Mouse (Mus musculus) frontal cortex, adult 2 months (tissue): ENCODE results near the gene Zbtb17. TPM values are rescaled to one million over a fixed set of nuclear protein-coding genes. Genes with fewer than 3 reads are reported as not detected.

ENCODE experiments used
- DNase-seq, 2 experiments: peaks; one replicate each; pipeline ENCODE4 v3.0.0; 2022; ENCODE audit warnings: low spot score in 1 of 2; ENCODE audit errors: extremely low spot score in 1 of 2
- polyA plus RNA-seq: library from polyadenylated mRNA; depleted of rRNA; stranded (reverse); fragments of >200 nt; gene quantifications from 2 replicates; pipeline ENCODE4 v1.2.3, GENCODE M21; 2012

Zbtb17 gene
- polyA plus RNA-seq, 1 experiment: 42.7 TPM

GRCm38 (mm10) chr4:141425484-141426479 is 18.7 kb upstream of the Zbtb17 start:
- peak; percentile 72 to 84 for DNase-seq

GRCm38 (mm10) chr4:141426796-141427745 is 17.4 kb upstream of the Zbtb17 start:
- no peak for DNase-seq

GRCm38 (mm10) chr4:141427921-141428320 is 16.5 kb upstream of the Zbtb17 start:
- DNase-seq: no peak

GRCm38 (mm10) chr4:141429381-141429780 is 15.1 kb upstream of the Zbtb17 start:
- no peak for DNase-seq

GRCm38 (mm10) chr4:141429847-141430246 is 14.6 kb upstream of the Zbtb17 start:
- DNase-seq: peak in 1 of 2 experiments; percentile 47

GRCm38 (mm10) chr4:141430997-141431396 is 13.5 kb upstream of the Zbtb17 start:
- DNase-seq: peak in 1 of 2 experiments; percentile 85

- no peak for DNase-seq
Observed at GRCm38 (mm10) chr4:141432666-141433065, 11.8 kb upstream of the Zbtb17 start.

- no peak for DNase-seq
Observed at GRCm38 (mm10) chr4:141433191-141433590, 11.3 kb upstream of the Zbtb17 start.

GRCm38 (mm10) chr4:141435974-141436373 is 8.5 kb upstream of the Zbtb17 start, which contains the start of gene Srarp:
Gene Srarp (minus strand): TSS chr4:141436105.
- DNase-seq: no peak

GRCm38 (mm10) chr4:141439083-141439803 is 5.2 kb upstream of the Zbtb17 start:
- no peak for DNase-seq

GRCm38 (mm10) chr4:141440877-141441276 is 3.6 kb upstream of the Zbtb17 start:
- no peak for DNase-seq

- no peak for DNase-seq
Observed at GRCm38 (mm10) chr4:141443641-141444429, 619 bp upstream of the Zbtb17 start.

GRCm38 (mm10) chr4:141445328-141445720 is 870 bp downstream of the Zbtb17 start:
- DNase-seq: no peak

GRCm38 (mm10) chr4:141446211-141446610 is 1.8 kb downstream of the Zbtb17 start:
- peak in 1 of 2 experiments; percentile 62 for DNase-seq

GRCm38 (mm10) chr4:141451251-141451650 is 6.8 kb downstream of the Zbtb17 start:
- no peak for DNase-seq

GRCm38 (mm10) chr4:141451916-141452450 is 7.5 kb downstream of the Zbtb17 start:
- no peak for DNase-seq

- DNase-seq: peak in 1 of 2 experiments; percentile 72
Observed at GRCm38 (mm10) chr4:141454581-141455350, 10.3 kb downstream of the Zbtb17 start.

- no peak for DNase-seq
Observed at GRCm38 (mm10) chr4:141455526-141455925, 11.1 kb downstream of the Zbtb17 start.
